Mouse (Mus musculus) thymus, adult 2 months (tissue): ENCODE results near the gene Cacnb4.

Source experiments
- CTCF ChIP-seq: fragments of 200-500 bp; IDR thresholded peaks from 2 replicates; pipeline ENCODE4 v1.5.1; 2012; ENCODE audit warnings: mild to moderate bottlenecking, control low read depth, low read length, moderate library complexity, borderline replicate concordance; ENCODE audit not compliant: control insufficient read depth, poor library complexity, insufficient read depth; ENCODE audit errors: extremely low read depth
- POLR2A ChIP-seq: fragments of 200-500 bp; IDR thresholded peaks from 2 replicates; pipeline ENCODE4 v1.6.1; 2012; ENCODE audit warnings: mild to moderate bottlenecking, low read length, control low read depth, moderate library complexity; ENCODE audit not compliant: control insufficient read depth, poor library complexity, insufficient read depth; ENCODE audit errors: extremely low read depth

- TF ChIP-seq CTCF (no peak), POLR2A (no peak)
These were observed 29.2 kb downstream of the Cacnb4 start for GRCm38 (mm10) chr2:52647255-52647998.
